Mouse (Mus musculus) heart, postnatal 0 days (tissue): ENCODE results near the gene Cytl1. TPM values are rescaled to one million over a fixed set of nuclear protein-coding genes. Genes with fewer than 3 reads are reported as not detected.

Source experiments
- ATAC-seq: fragments of 200-750 bp; cut with Nextera tagmentation; 2 replicates; pipeline ENCODE4 v1.8.0; 2017; ENCODE audit warnings: low read depth, moderate number of reproducible peaks, moderate library complexity; ENCODE audit not compliant: insufficient read depth
- DNase-seq: peaks from one replicate; pipeline ENCODE4 v3.0.0-alpha.2; 2016; ENCODE audit warnings: low spot score
- H3K27ac ChIP-seq: fragments of 300-500 bp; sonication (generic); 2 replicates; pipeline ENCODE4 v1.5.1; 2014; ENCODE audit warnings: low read depth, mild to moderate bottlenecking
- H3K27me3 ChIP-seq: fragments of 300-500 bp; sonication (generic); 2 replicates; pipeline ENCODE4 v1.6.1; 2014; ENCODE audit warnings: low read length, mixed read lengths; ENCODE audit not compliant: control insufficient read depth, insufficient read depth
- H3K36me3 ChIP-seq: fragments of 300-500 bp; sonication (generic); replicated peaks from 2 replicates; pipeline ENCODE4 v1.6.1; 2014; ENCODE audit warnings: low read length, mixed read lengths; ENCODE audit not compliant: control insufficient read depth, insufficient read depth
- H3K4me1 ChIP-seq: fragments of 300-500 bp; sonication (generic); 2 replicates; pipeline ENCODE4 v1.6.1; 2014; ENCODE audit warnings: antibody characterized with exemption; ENCODE audit not compliant: control insufficient read depth, insufficient read depth
- H3K4me2 ChIP-seq: fragments of 300-500 bp; sonication (generic); 2 replicates; pipeline ENCODE4 v1.6.1; 2014; ENCODE audit warnings: low read depth, mild to moderate bottlenecking, low read length, moderate library complexity
- H3K4me3 ChIP-seq: fragments of 300-500 bp; sonication (generic); 2 replicates; pipeline ENCODE4 v1.5.1; 2014; ENCODE audit warnings: low read depth, low read length
- H3K9ac ChIP-seq: fragments of 300-500 bp; sonication (generic); replicated peaks from 2 replicates; pipeline ENCODE4 v1.6.1; 2014; ENCODE audit warnings: low read depth, low read length, mixed read lengths
- H3K9me3 ChIP-seq: fragments of 300-500 bp; sonication (generic); replicated peaks from 2 replicates; pipeline ENCODE4 v1.6.1; 2016; ENCODE audit warnings: low read length; ENCODE audit not compliant: control insufficient read depth
- CTCF ChIP-seq: IDR thresholded peaks from 2 replicates; pipeline ENCODE4 v1.5.1; 2016; ENCODE audit warnings: antibody characterized with exemption, control low read depth, low read depth
- EP300 ChIP-seq: IDR thresholded peaks from 2 replicates; pipeline ENCODE4 v1.6.1; 2016; ENCODE audit warnings: antibody characterized with exemption, low read depth
- WGBS: fragments of 180-500 bp; shearing (Covaris S2); extraction: QIAGEN DNeasy Blood & Tissue Kit; methylation state at CpG from one replicate; pipeline ENCODE4 v1.1.7; 2014; 5-methylcytosine and 5-hydroxymethylcytosine counted together
- polyA plus RNA-seq: library from polyadenylated mRNA; unstranded; fragments of >200 nt; fragmentation: Nextera tagmentation; extraction: Ambion mirVana; gene quantifications from 2 replicates; pipeline ENCODE4 v1.2.1, GENCODE M21; 2015
- total RNA-seq: library from RNA; depleted of rRNA; stranded (reverse); fragments of >200 nt; gene quantifications from 2 replicates; pipeline ENCODE4 v1.2.3, GENCODE M21; 2014; ENCODE audit warnings: low replicate concordance; rRNA removed

Gene Cytl1
- total and polyA plus RNA-seq, 2 experiments from 2014 or later = 15.9 to 19.6 TPM

DNA sequence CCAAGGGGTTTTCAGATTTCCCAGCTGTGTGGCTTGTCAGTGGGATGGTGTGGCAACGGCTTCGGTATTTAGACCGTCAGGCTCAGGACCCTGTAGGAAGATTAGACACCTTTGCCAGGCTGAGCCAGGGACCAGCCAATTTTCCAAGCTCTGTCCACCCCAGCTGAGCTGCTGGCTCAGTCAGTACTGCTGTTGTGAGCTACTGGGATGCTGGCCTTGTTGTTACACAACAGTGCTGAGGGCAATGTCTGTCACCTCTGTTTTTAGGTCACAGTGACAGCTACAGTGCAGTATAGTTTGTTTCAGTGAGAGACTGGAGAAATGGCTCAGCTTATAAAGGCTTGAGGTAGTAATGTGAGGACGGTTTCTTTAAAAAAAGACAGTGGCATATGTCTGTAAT is 38.7 kb downstream of the Cytl1 start:
- no peak for DNase-seq
- no peak overlapping the region for H3K27ac ChIP-seq
- H3K27me3 ChIP-seq = no peaks in the 10 kb centered on the region
- TF ChIP-seq CTCF = no peak
- no peak for TF ChIP-seq EP300
- WGBS = 58% methylated on average over 4 of the region's 4 CpGs
- no peak overlapping the region for H3K4me2 ChIP-seq
- no peaks in the 10 kb centered on the region for H3K36me3 ChIP-seq
- H3K4me1 ChIP-seq = no peaks in the 10 kb centered on the region
- no peak overlapping the region for H3K9ac ChIP-seq
- no peaks in the 10 kb centered on the region for H3K9me3 ChIP-seq
- H3K4me3 ChIP-seq = no peak overlapping the region
- ATAC-seq = no peak

DNA sequence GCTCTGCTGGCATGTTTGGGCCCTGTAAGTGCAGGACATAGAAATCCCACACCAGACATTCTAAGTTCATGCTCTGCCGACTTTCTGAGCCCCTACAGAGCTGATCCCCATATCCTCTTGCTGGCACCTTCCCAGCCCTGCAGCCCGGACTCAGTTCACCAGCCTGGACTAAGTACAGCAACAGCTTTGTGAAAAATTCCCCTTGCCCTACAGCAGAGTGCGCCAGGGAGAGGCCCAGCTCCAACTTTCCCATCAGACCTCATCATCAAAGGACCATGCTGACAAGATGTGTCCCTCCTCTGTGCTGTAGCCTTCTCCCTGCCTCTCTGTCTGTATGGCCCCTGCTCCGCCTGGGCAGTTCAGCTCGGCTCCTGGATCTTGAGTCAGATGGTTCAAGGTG is 40.4 kb downstream of the Cytl1 start:
- no peak overlapping the region for H3K4me3 ChIP-seq
- no peaks in the 10 kb centered on the region for H3K9me3 ChIP-seq
- 38% methylated on average over 5 of the region's 5 CpGs for WGBS
- no peaks in the 10 kb centered on the region for H3K4me1 ChIP-seq
- no peak for DNase-seq
- H3K36me3 ChIP-seq = no peaks in the 10 kb centered on the region
- no peak for ATAC-seq
- TF ChIP-seq CTCF = no peak
- TF ChIP-seq EP300 = no peak
- no peak overlapping the region for H3K9ac ChIP-seq
- no peak overlapping the region for H3K27ac ChIP-seq
- no peak overlapping the region for H3K4me2 ChIP-seq
- no peaks in the 10 kb centered on the region for H3K27me3 ChIP-seq

DNA sequence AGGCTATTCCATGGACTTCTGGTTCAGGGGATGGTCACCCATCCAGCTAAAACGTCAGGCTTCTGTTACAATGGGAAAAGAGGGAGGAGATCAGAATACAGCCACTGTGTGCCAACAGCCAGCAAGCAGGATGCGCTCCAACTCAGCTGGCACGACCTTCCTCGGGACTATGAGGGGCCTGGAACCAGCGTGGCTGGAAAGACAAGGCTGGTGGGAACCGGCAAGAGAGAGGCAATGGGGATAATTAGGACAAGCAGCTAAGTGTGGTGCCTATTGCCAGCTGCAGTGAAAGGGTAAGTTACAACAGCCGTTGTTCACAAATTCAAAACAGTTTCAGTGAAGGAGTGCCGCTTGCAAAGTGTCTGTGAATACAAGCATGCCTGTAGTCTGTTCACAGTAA is 48.0 kb downstream of the Cytl1 start:
- H3K36me3 ChIP-seq = no peaks in the 10 kb centered on the region
- H3K4me1 ChIP-seq = no peaks in the 10 kb centered on the region
- no peak overlapping the region for H3K9ac ChIP-seq
- no peak for TF ChIP-seq EP300
- H3K27me3 ChIP-seq = no peaks in the 10 kb centered on the region
- 62% methylated on average over 8 of the region's 8 CpGs for WGBS
- ATAC-seq (no peak), DNase-seq (no peak)
- no peak overlapping the region for H3K4me2 ChIP-seq
- H3K4me3 ChIP-seq = no peak overlapping the region
- H3K27ac ChIP-seq = no peak overlapping the region
- no peaks in the 10 kb centered on the region for H3K9me3 ChIP-seq

DNA sequence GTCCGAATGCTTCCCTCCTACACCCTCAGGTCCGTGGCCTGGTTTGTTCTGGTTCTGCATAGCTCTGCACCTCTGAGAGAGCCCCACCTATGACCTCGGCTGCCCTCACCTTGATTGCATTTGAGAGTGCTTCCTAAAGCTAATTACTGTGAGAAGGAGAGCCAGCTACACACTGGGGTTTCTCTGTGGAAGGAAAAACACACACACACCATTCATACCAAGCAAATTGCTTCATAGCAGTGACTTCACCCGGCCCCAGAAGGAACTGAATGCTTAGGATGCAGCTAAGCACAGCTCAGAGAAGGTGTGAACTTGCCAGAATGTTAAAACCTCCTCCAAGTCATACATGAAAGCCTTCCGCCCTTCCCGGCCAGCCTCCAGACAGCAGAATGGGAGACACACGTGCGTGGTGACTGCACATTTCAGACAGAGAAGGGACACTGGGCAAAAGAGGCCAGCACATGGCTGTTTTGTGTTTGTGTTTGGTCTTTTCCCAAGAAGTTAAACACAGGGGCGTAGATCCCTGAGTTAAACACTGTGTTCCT is 49.6 kb downstream of the Cytl1 start:
- H3K4me1 ChIP-seq = no peaks in the 10 kb centered on the region
- H3K4me3 ChIP-seq = no peak overlapping the region
- H3K9me3 ChIP-seq = no peaks in the 10 kb centered on the region
- TF ChIP-seq CTCF (no peak), EP300 (no peak)
- 66% methylated on average over 9 of the region's 9 CpGs for WGBS
- ATAC-seq = no peak
- H3K27me3 ChIP-seq = no peaks in the 10 kb centered on the region
- H3K36me3 ChIP-seq = no peaks in the 10 kb centered on the region
- H3K27ac ChIP-seq = no peak overlapping the region
- no peak overlapping the region for H3K9ac ChIP-seq
- H3K4me2 ChIP-seq = no peak overlapping the region
- no peak for DNase-seq

Other genes starting within 250 kb of the Cytl1 start
- 0.08 and 0.27 TPM in 2 replicates for gene Stk32b, start 18.3 kb upstream of the Cytl1 start, total RNA-seq
- 0.36 and 0.44 TPM in 2 replicates for gene Stk32b, start 18.3 kb upstream of the Cytl1 start, polyA plus RNA-seq
- 7.8 and 15.4 TPM in 2 replicates for gene Msx1, start 89.1 kb downstream of the Cytl1 start, total RNA-seq
- gene Msx1, start 89.1 kb downstream of the Cytl1 start, polyA plus RNA-seq = 4.4 and 4.6 TPM in 2 replicates